Mouse (Mus musculus) embryonic fibroblast, embryonic 13.5 days (primary cell): ENCODE results near the gene Nrn1l.

Source experiments
- CTCF ChIP-seq: IDR thresholded peaks from 2 replicates; pipeline ENCODE4 v1.5.1; 2011; ENCODE audit warnings: mild to moderate bottlenecking, control low read depth, low read length, moderate library complexity, borderline replicate concordance; ENCODE audit not compliant: insufficient read depth
- POLR2A ChIP-seq: IDR thresholded peaks from 2 replicates; pipeline ENCODE4 v1.6.1; 2011; ENCODE audit warnings: low read depth, mild to moderate bottlenecking, control low read depth, low read length, moderate library complexity

DNA sequence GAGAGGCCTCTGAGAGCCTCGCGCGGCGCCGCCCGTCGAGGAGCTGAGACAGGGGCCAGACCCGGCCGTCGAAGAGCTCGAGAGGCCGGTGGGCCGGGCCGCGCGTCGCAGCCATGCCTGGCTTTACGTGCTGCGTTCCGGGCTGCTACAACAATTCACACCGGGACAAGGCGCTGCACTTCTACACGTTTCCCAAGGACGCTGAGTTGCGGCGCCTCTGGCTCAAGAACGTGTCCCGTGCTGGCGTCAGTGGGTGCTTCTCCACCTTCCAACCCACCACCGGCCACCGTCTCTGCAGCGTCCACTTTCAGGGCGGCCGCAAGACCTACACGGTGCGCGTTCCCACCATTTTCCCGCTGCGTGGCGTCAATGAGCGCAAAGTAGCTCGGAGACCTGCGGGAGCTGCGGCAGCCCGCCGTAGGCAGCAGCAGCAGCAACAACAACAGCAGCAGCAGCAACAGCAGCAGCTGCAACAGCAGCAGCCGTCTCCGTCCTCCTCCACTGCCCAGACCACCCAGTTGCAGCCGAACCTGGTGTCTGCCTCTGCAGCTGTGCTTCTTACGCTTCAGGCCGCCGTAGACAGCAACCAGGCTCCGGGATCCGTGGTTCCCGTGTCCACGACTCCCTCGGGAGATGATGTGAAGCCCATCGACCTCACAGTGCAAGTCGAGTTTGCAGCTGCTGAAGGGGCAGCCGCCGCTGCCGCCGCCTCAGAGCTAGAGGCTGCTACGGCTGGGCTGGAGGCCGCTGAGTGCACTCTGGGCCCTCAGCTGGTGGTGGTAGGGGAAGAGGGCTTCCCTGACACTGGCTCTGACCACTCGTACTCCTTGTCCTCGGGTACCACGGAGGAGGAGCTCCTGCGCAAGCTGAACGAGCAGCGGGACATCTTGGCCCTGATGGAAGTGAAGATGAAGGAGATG lies 37.9 kb upstream of the Nrn1l start:
- peak; percentile 4; the same call in 1 of the 2 replicates for TF ChIP-seq CTCF
- TF ChIP-seq POLR2A: peak; percentile 41
